Mouse (Mus musculus): ENCODE data around the gene Cyp4v3. TPM values are rescaled to one million over a fixed set of nuclear protein-coding genes. Genes with fewer than 3 reads are reported as not detected.
"Not testable (repeated sequence)": the region's sequence is repeated elsewhere in the genome, so short reads cannot be mapped to it uniquely, and the experiment has no call there.

Gene Cyp4v3
- total RNA-seq (2014; fragmentation: Nextera tagmentation) (7.0 and 7.8 TPM in 2 replicates), total RNA-seq (2017) (10.3 and 12.5 TPM in 2 replicates)

DNA sequence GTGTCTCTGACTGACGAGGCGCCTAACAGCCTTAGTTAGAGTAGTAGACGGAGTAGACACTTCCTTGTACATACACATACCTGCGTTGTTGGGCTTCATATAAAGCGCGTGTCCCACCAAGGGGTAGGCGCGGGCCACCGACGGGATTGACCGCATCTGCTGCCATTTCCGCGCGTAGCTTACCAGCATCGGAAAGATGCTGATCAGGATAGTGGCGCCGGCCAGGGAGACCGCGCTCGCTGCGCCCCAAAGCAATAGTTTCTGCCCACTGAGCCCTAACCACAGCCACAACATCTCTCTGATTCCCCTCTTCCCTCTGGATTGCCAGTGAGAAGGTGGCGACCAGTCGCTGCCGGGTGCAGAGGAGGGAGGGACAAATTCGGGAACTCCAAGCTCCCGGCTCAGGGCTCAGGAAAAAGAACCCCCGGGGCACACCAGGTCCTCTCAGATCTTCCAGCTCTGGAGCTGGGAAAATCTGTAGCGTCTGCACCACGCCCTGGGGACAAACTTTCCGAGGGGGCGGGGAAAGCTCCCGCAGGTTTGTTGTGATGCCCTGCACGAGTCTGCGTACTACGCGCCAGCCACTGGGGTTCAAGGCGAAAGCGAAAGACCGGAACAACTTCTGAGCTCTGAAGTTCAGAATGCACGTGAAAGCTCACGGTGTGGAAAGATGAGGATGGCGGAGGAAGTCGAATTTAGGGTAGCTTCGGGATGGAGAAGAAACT lies at the start of gene Cyp4v3:
Gene Cyp4v3, minus strand, starts transcription at position 532 of the 725 bp plus-strand sequence.
- ATAC-seq (replicated peaks; ENCODE audit: poor library complexity, severe bottlenecking), result peak; percentile 79

DNA sequence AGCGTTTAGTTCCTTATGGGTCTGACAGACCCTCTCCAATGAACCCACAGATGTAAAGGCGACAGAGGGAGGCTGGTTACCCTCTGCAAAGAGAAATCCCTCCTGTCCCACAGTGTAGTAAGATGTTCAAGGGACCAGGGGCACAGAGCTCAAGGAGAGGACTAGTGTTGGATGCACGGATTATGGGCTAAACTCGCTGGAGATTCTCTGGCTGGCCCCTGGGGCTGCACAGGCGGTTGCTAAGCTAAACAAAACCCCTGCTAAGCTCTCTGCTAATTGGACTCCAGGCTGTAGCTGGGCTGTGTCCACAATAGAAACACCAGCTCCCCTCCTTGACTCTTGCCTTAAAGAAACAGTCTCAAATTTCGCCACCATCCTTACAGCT lies 48.9 kb upstream of the Cyp4v3 start, which contains the start of gene Fam149a:
Gene Fam149a, minus strand, starts transcription at position 329 of the 385 bp plus-strand sequence.
- ATAC-seq (replicated peaks; ENCODE audit: poor library complexity, severe bottlenecking), result no peak

DNA sequence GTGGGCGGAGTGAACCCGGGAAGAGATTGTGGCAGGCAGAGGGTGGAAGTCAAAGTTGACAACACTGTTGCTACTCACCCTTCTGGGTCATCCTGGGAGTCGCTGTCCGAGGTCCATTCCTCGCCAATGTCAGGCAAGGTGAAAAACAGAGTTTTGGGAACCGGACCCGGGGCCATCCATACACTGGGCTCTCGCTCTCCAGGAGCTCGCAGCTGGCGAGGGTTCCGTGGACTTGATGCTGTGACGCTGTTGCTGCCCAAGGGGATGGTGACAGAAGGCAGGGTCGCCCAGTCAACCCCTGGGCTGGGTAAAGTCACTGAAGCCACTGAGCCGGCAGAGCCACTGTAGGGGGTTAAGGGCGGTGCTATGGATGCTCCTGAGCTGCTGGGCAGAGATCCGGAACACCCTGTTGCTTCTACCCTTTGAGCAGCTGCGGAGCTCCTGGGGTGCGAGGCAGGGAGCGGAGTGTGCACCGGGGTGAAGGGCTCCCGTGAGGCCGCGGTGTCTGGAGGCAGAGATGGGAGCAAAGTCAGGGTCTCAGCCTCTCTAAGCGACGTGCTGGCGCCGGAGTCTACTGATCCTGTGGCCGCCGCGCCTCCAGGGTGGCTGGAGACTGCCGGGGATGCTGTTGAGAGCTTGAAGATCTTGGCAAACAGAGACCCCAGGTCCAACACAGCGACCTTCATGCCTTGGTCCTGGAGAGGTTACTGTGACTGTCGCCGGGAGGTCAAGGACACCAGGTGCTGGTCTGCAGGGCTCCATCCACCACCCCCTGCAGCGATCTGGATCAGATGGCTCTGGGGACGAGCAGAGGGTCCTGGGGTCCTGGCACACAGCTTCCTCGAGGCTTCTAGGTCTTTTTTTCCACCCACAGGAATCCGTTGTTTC lies 48.3 kb upstream of the Cyp4v3 start:
- peak; percentile 17; the same call in 1 of the 2 replicates for ATAC-seq (replicated peaks; ENCODE audit: poor library complexity, severe bottlenecking)

DNA sequence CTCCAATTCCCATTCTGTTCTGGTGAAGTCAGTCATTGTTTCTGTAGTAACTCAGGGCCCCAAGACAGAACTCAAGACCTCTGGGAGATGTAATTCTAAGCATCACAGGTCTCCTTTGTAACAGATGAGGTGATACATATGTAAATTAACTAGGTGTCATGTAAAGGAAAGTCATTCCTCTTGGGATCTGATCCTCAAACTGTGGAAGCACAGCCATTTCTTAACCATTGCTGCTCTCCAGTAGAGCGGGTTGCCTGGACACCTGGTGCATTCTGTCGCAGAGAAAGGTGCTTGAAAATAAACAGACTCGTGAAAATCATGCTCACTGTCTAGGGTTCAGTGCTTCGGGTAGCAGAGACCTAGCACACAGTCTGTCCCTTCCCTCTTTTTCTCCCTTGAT lies 47.6 kb upstream of the Cyp4v3 start:
- ATAC-seq (replicated peaks; ENCODE audit: poor library complexity, severe bottlenecking), result no peak

DNA sequence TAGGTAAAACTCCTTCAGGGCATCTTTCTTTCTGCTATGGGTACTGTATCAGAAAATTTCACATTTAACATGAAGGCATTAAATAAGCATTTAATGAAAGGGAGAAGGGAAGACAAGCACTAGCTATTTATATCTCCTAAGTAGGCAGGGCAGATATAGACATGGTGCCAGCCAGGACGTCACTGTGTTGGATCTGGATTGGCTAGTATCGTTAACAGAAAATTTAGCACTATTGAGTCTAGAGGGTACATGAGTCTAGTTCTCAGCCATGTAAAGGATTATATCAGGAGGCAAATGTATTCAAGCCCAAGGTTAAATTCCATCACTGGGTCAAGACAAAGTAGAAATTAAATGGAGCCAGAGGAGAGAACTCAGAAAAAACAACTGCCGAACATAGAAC lies 41.1 kb upstream of the Cyp4v3 start:
- ATAC-seq (replicated peaks; ENCODE audit: poor library complexity, severe bottlenecking), result no peak

DNA sequence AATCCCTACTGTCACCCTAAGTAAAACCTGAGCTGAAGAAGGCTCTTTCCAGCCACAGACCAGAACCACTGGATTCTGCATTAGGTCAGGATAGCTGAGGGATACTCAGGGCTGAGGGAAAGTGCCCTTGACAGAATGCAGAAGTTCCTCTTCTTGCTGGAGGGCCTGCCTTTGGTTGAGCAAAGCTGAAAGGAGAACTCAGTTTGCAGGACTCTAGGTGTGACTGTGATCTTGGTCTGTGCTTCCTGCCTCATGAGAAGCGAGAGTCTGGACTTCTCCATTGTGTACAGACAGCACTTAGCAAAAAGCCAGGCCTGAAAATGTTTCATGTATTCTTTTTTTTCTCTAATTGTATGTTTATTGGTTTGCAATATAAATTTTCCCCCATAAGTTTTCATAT lies 34.1 kb upstream of the Cyp4v3 start:
- peak; percentile 98 for ATAC-seq (replicated peaks; ENCODE audit: poor library complexity, severe bottlenecking)

DNA sequence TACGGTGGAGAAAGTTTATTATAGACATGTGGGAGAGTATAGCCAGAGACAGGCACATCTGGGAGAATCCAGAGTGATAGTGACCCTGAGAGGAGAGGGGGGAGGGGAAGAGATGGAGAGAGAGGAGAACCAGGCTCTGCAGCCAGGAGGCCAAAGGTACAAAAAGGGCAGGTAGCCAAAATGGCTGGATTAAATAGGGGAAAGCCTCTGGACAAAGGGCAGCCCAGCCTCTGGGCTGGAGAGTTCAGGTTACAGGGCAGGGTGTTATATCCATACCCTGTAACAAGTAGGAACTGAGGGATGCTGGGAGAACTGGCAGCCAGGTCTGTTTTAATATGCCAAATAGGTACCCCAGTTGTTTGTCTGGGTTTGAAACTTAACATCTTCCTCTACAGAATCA lies 30.2 kb upstream of the Cyp4v3 start:
- ATAC-seq (replicated peaks; ENCODE audit: poor library complexity, severe bottlenecking), result no peak

DNA sequence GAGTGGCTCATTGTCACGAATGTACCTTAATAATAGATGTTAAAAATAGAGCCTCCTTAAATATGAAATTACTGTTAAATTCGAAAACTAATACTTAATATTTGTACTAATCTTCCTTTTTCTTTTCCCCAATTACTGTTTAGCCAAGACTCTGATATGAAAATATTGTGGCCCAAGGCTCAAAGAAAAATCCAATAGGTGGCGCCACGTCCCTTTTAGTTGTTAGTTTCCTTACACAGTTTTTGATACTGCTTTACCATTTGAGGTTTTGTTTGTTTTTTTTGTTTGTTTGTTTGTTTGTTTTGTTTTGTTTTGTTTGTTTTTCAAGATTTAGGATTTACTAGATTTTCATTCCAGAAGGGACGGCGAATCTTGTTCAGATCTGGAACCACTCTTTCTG lies 29.3 kb upstream of the Cyp4v3 start:
- ATAC-seq (replicated peaks; ENCODE audit: poor library complexity, severe bottlenecking), result no peak

DNA sequence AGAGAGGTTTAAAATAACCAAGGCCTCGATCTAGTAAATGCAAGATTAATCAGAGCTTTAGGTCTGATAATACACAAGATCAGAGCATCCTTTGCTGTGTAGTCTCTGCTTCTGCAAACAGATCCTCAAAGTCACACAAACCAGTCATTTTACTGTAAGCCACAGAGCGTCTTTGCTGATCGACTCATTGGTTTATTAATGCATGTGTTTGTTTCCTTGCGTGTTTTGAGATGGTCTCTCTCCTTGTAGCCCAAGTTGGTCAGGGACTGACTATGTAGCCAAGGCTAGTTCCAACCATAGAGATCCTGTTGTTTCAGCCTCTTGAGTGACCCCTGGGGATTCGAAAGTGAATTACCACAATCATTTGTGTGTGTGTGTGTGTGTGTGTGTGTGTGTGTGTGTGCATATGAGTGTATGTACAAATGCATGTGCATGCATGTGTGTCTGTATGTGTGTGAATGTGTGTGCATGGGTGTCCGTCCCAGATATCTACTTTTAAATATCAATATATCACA lies 26.1 kb upstream of the Cyp4v3 start:
- peak; percentile 45; the same call in 1 of the 2 replicates for ATAC-seq (replicated peaks; ENCODE audit: poor library complexity, severe bottlenecking)

DNA sequence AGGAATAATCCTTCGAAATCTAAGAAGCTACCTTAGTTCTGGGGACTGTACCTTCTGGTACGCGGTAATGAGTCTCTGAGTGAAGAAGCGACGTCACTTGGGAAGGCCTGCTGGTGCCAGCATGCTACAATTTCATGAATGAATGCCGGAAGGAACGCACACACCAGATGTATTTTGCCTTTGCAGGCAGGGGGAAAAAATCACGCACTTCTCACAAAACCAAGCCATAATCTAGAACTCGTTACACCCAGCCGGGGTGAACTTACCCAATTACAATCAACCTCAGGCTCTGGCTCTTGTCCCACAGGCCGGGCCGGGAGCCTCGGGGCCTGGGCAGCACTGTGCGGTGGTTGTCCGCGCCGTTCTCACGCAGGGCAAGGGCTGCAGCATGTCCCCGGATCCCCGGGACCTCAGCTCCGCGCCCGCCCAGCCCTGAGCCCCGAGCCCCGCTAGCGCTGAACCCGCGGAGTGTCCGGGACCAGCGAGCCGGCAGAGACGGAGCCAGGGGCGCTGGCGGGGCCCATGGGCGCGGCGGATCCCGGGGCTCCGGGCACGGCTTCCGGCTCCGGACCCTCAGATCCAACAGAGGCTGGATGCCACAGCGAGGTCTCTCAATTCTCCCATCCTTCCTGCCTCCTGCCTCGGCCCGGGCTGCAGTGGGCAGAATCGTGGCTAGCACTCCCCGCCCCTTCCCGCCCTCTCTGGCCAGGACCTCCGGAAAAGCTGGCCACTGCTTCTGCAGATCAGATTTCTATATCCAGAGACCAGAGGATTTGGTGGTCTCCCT lies 25.3 kb upstream of the Cyp4v3 start:
- ATAC-seq (replicated peaks; ENCODE audit: poor library complexity, severe bottlenecking), result peak; percentile 45

DNA sequence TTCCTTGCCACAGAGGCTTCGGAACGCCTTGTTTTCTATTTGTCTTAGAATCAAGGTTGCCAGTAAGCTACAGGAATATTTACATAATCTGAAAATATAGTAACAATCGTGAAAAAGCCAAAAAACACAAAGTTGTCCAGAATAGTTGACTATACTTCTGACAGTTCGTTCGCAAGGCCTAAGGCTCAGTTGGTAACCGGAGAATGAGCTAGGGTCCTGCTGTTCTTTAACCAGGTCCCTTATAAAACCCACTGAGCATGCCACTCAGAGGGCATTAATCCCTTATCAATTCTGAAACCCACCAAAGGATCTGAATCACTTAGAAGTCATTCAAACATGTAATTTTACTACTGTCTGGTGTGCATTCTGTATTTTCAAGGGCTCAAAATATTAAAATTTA lies 22.8 kb upstream of the Cyp4v3 start:
- ATAC-seq (replicated peaks; ENCODE audit: poor library complexity, severe bottlenecking), result no peak

DNA sequence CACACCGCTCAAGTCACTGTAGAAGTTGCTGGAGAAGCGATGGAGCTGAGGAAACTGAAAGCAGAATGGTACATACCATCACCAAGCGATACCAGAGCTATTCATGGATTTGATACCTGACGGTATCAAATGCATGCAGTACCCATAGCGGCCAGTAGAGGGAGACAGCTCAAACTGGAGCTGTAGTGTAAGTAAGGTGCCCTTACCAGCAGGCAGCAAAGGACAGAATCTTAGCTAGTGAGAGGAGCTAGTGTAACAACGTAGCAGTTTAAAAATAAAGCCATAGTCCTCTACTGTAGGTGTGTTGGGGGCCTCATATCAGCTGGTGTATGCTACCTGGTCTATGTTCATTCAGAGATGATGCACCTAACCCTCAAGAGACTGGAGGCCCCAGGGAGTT lies 12.0 kb upstream of the Cyp4v3 start:
- ATAC-seq (replicated peaks; ENCODE audit: poor library complexity, severe bottlenecking), result peak; percentile 81

DNA sequence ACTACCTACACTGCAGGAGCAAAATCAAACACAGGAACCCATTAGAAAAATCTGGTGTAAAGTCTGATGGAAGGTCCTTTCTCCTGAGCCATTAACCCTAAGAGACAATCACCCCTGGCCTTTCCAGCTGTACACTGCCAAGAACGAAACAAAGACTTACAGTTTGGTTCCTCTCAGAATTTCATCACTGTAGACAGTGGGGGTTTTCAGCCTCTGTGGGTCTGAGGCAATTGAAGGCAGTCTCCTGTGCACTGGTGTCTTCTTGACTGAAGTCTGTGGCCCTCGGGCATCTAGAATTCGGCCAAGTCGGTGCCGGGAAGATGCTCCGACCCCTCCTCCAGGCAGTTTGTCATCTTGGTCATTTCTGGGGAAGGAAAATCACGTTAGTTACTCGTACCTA lies 11.3 kb upstream of the Cyp4v3 start:
- peak; percentile 84 for ATAC-seq (replicated peaks; ENCODE audit: poor library complexity, severe bottlenecking)

DNA sequence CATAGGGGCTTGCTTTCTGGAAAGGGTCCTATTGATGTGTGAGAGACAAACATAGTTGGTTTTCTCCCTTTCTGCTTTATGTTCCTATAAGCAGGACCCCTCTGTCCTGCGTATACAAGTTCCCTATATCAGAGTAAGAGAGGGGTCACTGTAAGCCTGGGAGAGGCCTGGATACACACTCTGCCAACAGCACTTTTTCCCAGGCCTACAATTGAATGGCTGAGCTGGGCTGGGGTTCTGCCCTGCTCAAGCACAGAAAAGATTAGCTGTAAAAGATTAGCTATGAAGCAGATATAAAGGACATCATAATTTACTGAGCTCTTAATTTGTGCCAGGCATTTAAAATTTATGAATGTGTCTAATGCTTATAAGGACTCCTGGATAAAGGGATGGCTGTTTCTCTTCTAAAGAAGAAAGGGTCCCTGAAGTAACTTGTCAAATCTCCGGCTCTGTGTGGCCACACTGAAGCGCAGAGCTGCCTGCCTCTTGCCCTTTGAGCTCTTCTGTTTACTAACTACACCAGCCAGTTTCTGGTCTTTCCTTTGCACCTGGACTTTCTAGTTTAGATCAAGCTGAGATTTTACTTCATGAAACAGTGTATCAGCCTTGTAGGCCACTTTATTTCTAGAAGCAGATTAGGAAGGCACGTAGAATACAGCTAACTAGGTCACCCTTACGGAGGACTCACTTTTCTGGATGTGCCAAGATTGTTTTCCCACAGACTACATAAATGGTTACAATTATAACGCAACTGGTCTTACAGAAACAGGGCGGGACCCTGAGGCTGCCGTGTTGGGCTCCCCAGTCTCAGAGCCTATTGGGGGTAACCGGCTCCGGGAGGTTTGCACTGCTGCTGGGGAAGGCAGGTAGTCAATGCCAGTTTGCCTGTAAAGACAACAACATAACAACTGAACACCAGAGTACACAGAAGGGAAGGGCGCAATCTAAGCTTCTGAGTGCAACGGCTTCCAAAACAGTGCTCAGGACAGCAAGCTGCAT lies 8.9 kb upstream of the Cyp4v3 start:
- ATAC-seq (replicated peaks; ENCODE audit: poor library complexity, severe bottlenecking), result no peak

DNA sequence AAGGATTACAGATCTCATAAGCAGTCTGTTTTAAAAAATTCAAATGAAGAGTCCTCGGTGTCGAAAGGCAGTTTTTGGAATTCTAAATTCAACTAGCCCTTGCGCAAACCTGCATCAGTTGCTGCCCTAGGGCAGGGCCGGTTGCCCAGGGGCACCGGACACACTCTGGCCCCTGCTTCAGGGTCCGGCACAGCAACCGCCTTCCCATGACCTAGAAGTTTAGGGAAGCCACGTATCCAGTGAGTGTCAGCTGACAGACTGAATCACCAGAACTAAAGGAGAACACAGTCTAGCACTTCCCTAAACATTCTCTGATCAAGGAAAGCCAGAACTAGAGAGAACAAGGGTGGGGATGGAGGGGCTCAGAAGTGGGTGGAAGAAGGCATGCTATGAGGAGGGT lies 477 bp upstream of the Cyp4v3 start:
- peak; percentile 64 for ATAC-seq (replicated peaks; ENCODE audit: poor library complexity, severe bottlenecking)

DNA sequence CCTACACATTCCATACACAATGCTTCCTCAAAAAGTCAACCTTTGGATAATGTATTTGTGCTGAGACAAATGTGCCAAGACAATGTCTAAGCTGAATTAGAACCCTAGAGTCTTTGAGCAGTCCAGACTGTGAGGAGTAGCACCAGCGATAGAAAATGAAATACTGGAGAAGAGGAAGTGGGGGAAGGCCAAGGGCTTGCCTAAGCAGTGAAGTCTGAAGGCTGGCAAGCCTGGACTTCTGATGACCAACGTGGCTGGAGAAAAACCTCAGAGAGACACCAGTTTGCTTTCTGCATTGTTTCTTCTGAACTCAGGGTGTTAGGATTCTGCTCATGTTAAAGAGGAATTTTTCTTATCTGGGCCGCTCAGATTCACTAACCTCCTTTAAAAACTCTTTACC lies 2.2 kb downstream of the Cyp4v3 start:
- ATAC-seq (replicated peaks; ENCODE audit: poor library complexity, severe bottlenecking), result peak; percentile 54

DNA sequence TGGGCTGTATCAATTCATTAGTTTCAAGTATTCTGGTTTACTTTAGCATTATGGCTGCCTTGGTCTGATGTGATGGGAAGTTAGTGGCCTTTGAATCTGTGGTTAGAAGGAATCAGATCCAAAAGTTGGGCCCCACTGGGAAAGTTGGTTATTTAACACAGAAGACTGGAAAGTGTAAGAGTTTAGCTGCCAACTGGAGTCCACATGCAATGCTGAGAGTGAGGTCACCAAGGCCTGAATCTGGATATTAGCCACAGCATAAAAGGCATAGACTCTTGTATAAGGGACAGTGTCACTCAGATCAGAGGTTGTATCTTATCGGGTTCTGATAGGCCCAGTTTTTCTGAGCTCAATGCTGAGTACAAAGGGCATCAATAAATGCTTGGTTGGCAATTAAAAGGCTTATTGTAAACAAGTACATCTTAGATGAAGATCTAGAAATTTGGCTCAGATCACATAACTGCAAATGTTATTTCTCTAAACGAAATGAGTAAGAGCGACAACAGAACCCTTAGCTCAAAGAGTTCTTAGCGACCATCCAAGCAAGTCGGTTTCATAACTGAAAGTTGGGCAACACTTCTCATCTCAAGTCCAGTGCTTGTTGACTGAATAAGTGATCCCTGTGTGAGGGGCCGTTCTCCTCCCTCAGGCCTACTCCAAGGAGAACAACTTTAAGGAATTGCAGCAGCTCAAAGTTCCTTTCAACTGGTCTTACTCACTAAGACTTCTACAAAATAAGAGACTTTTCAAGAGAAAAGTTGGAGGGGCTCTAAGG lies 3.6 kb downstream of the Cyp4v3 start:
- ATAC-seq (replicated peaks; ENCODE audit: poor library complexity, severe bottlenecking), result no peak

DNA sequence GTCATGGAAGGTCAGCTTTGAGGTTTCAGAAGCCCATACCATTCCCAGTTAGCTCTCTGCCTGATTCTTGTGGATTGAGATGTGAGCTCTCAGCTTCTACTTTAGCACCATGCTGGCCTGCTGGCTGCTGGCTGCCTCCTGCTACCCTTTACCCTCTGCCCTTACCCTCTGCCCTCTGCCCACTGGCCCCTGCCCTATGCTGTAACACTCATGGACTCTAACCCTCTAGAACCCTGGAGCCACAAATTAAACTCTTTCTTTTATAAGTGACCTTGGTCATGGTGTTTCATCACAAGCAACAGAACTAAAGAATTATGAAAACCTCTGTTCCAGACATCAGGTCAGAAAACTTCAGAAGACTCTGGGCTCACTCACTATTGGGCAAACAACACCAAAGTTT lies 5.9 kb downstream of the Cyp4v3 start:
- ATAC-seq (replicated peaks; ENCODE audit: poor library complexity, severe bottlenecking), result not testable (repeated sequence)

All from granulocyte monocyte progenitor cell, adult 5-6 weeks (primary cell).